Mouse (Mus musculus) gastrocnemius, adult 2 months (tissue): ENCODE measurements around the gene Exph5. TPM values are rescaled to one million over a fixed set of nuclear protein-coding genes. Genes with fewer than 3 reads are reported as not detected.

Source experiments
- DNase-seq: peaks from one replicate; pipeline ENCODE4 v3.0.0; 2022
- H3K27ac ChIP-seq: fragments of 200-600 bp; 2 replicates; pipeline ENCODE4 v1.8.1; 2022; ENCODE audit warnings: mild to moderate bottlenecking
- H3K4me3 ChIP-seq: fragments of 200-600 bp; 2 replicates; pipeline ENCODE4 v1.8.1; 2022; ENCODE audit warnings: mild to moderate bottlenecking, moderate library complexity
- CTCF ChIP-seq: fragments of 200-600 bp; IDR thresholded peaks from 2 replicates; pipeline ENCODE4 v1.8.1; 2022; ENCODE audit warnings: antibody characterized with exemption, mild to moderate bottlenecking, moderate library complexity
- intact Hi-C: fragments of 180-260 bp; cut with DNase I; formaldehyde crosslinking; loops from one replicate; pipeline ENCODE4 v1.15.1; 2025
- long read RNA-seq, 2 experiments: library from polyadenylated mRNA; stranded (forward); transcript quantifications; one replicate each; pipeline ENCODE4 v2.0.0; 2021
- total RNA-seq, 2 experiments: library from RNA; stranded (reverse); gene quantifications; 2 replicates each; pipeline ENCODE4 v1.2.3; 2021

The Exph5 gene
- 1 to 10 TPM in 1 of 2 experiments, under 1 TPM in 1; 0.67 to 1.6 TPM for total RNA-seq
- long read RNA-seq, experiment 1, result 0 reads
- long read RNA-seq, experiment 2, result 0 reads

- DNase-seq, result no peak
- Histone ChIP-seq H3K4me3 (peak within 1 kb of the TSS; percentile 61), H3K27ac (no peak within 1 kb of the TSS)
- no peak for TF ChIP-seq CTCF
- intact Hi-C loops, result no loop called here
Measured at GRCm38 (mm10) chr9:53301269-53301720, at the start of gene Exph5. Gene Exph5 (plus strand): TSS chr9:53301670.

- Histone ChIP-seq H3K4me3 (no peak overlapping the region), H3K27ac (no peak overlapping the region)
- TF ChIP-seq CTCF, result peak; percentile 92
- intact Hi-C loops, result loop anchor here (1.0 kb wide), 1 partner anchor 144 kb away; no protein-coding TSS in a partner anchor
- peak; percentile 73 for DNase-seq
Measured at GRCm38 (mm10) chr9:53254368-53254767, 47.1 kb upstream of the Exph5 start.

GRCm38 (mm10) chr9:53256690-53257305 is 44.7 kb upstream of the Exph5 start:
- no peak overlapping the region for H3K4me3 ChIP-seq
- no peak overlapping the region for H3K27ac ChIP-seq
- no peak for TF ChIP-seq CTCF
- no peak for DNase-seq
- intact Hi-C loops, result no loop called here

DNA sequence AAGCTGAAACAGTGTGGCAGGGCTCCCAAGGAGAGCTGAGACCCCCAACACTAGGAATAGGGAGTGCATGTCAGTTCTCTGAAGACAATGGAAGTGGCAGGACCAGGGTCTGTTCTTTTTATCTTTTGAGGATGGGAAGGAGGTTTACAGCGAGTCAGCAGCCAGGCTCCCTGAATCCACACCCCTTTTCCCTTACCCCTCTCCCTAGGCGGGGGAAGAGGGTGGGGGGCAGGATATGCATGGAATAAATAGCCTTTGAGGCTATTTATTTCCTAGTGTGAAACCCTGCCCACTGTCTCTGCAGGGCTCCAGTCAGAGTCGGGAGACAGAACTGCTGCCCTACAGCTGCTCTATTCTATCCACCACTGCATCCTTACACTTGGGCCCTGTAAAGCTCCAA is 43.7 kb upstream of the Exph5 start:
- Histone ChIP-seq H3K27ac (no peak overlapping the region), H3K4me3 (no peak overlapping the region)
- intact Hi-C loops, result no loop called here
- no peak for DNase-seq
- no peak for TF ChIP-seq CTCF

GRCm38 (mm10) chr9:53258199-53258598 is 43.3 kb upstream of the Exph5 start:
- no peak for TF ChIP-seq CTCF
- no peak for DNase-seq

GRCm38 (mm10) chr9:53264387-53264786 is 37.1 kb upstream of the Exph5 start:
- no peak overlapping the region for H3K4me3 ChIP-seq
- no peak overlapping the region for H3K27ac ChIP-seq
- no peak for DNase-seq
- no peak for TF ChIP-seq CTCF
- intact Hi-C loops, result loop anchor here (10.0 kb wide), 1 partner anchor 80 kb away; no protein-coding TSS in a partner anchor

More at GRCm38 (mm10) chr9:53258199-53258598, 43.3 kb upstream of the Exph5 start:
- H3K4me3 ChIP-seq, result no peak overlapping the region
- intact Hi-C loops, result no loop called here
- no peak overlapping the region for H3K27ac ChIP-seq

DNA sequence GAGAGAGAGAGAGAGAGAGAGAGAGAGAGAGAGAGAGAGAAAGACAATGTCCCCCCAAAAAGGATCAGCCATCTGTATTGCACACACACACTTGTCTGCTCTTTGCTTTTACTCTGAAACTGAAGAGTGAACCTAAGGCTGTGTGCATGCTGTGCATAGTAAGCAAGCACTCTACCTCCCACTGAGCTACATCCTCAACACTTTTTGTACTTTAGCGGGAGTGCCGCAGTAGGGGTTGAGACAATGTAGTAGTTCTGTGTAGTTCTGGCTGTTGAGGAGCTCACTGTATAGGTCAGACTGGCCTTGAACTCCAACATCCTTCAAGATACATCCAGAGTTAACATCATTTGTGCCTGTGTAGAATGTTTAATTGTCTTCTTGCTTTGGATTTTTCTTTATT is 35.9 kb upstream of the Exph5 start:
- TF ChIP-seq CTCF, result no peak
- H3K27ac ChIP-seq, result no peak overlapping the region
- no peak for DNase-seq
- H3K4me3 ChIP-seq, result no peak overlapping the region
- intact Hi-C loops, result loop anchor here (10.0 kb wide), 1 partner anchor 79 kb away; no protein-coding TSS in a partner anchor

- peak; percentile 40 for DNase-seq
- intact Hi-C loops, result loop anchor here (10.0 kb wide), 1 partner anchor 77 kb away; no protein-coding TSS in a partner anchor
Measured at GRCm38 (mm10) chr9:53268036-53268435, 33.4 kb upstream of the Exph5 start.

GRCm38 (mm10) chr9:53268731-53269465 is 32.6 kb upstream of the Exph5 start:
- no peak for DNase-seq
- peak; percentile 53 for TF ChIP-seq CTCF
- Histone ChIP-seq H3K4me3 (no peak overlapping the region), H3K27ac (no peak overlapping the region)
- intact Hi-C loops, result loop anchor here (10.0 kb wide), 1 partner anchor 76 kb away; no protein-coding TSS in a partner anchor

More at GRCm38 (mm10) chr9:53268036-53268435, 33.4 kb upstream of the Exph5 start:
- H3K4me3 ChIP-seq, result no peak overlapping the region
- no peak for TF ChIP-seq CTCF
- peak overlapping the region; percentile 38; the same call in 1 of the 2 replicates for H3K27ac ChIP-seq

- intact Hi-C loops, result loop anchor here (10.0 kb wide), 1 partner anchor 75 kb away; no protein-coding TSS in a partner anchor
- H3K27ac ChIP-seq, result no peak overlapping the region
- no peak for DNase-seq
- no peak overlapping the region for H3K4me3 ChIP-seq
- TF ChIP-seq CTCF, result no peak
Measured at GRCm38 (mm10) chr9:53269466-53269755, 32.1 kb upstream of the Exph5 start.

GRCm38 (mm10) chr9:53271281-53272022 is 30.0 kb upstream of the Exph5 start:
- no peak overlapping the region for H3K27ac ChIP-seq
- H3K4me3 ChIP-seq, result no peak overlapping the region
- intact Hi-C loops, result no loop called here
- no peak for DNase-seq
- TF ChIP-seq CTCF, result no peak

GRCm38 (mm10) chr9:53272207-53272606 is 29.3 kb upstream of the Exph5 start:
- no peak for TF ChIP-seq CTCF
- Histone ChIP-seq H3K4me3 (no peak overlapping the region), H3K27ac (no peak overlapping the region)
- intact Hi-C loops, result no loop called here
- no peak for DNase-seq
